Mouse (Mus musculus) heart, postnatal 0 days (tissue): Measurements from ENCODE around the gene Gse1. TPM values are rescaled to one million over a fixed set of nuclear protein-coding genes. Genes with fewer than 3 reads are reported as not detected.

ENCODE experiments used
- ATAC-seq: fragments of 200-750 bp; cut with Nextera tagmentation; 2 replicates; pipeline ENCODE4 v1.8.0; 2017; ENCODE audit warnings: low read depth, moderate number of reproducible peaks, moderate library complexity; ENCODE audit not compliant: insufficient read depth
- DNase-seq: peaks from one replicate; pipeline ENCODE4 v3.0.0-alpha.2; 2016; ENCODE audit warnings: low spot score
- H3K27ac ChIP-seq: fragments of 300-500 bp; sonication (generic); 2 replicates; pipeline ENCODE4 v1.5.1; 2014; ENCODE audit warnings: low read depth, mild to moderate bottlenecking
- H3K27me3 ChIP-seq: fragments of 300-500 bp; sonication (generic); 2 replicates; pipeline ENCODE4 v1.6.1; 2014; ENCODE audit warnings: low read length, mixed read lengths; ENCODE audit not compliant: control insufficient read depth, insufficient read depth
- H3K36me3 ChIP-seq: fragments of 300-500 bp; sonication (generic); replicated peaks from 2 replicates; pipeline ENCODE4 v1.6.1; 2014; ENCODE audit warnings: low read length, mixed read lengths; ENCODE audit not compliant: control insufficient read depth, insufficient read depth
- H3K4me1 ChIP-seq: fragments of 300-500 bp; sonication (generic); 2 replicates; pipeline ENCODE4 v1.6.1; 2014; ENCODE audit warnings: antibody characterized with exemption; ENCODE audit not compliant: control insufficient read depth, insufficient read depth
- H3K4me2 ChIP-seq: fragments of 300-500 bp; sonication (generic); 2 replicates; pipeline ENCODE4 v1.6.1; 2014; ENCODE audit warnings: low read depth, mild to moderate bottlenecking, low read length, moderate library complexity
- H3K4me3 ChIP-seq: fragments of 300-500 bp; sonication (generic); 2 replicates; pipeline ENCODE4 v1.5.1; 2014; ENCODE audit warnings: low read depth, low read length
- H3K9ac ChIP-seq: fragments of 300-500 bp; sonication (generic); replicated peaks from 2 replicates; pipeline ENCODE4 v1.6.1; 2014; ENCODE audit warnings: low read depth, low read length, mixed read lengths
- H3K9me3 ChIP-seq: fragments of 300-500 bp; sonication (generic); replicated peaks from 2 replicates; pipeline ENCODE4 v1.6.1; 2016; ENCODE audit warnings: low read length; ENCODE audit not compliant: control insufficient read depth
- CTCF ChIP-seq: IDR thresholded peaks from 2 replicates; pipeline ENCODE4 v1.5.1; 2016; ENCODE audit warnings: antibody characterized with exemption, control low read depth, low read depth
- EP300 ChIP-seq: IDR thresholded peaks from 2 replicates; pipeline ENCODE4 v1.6.1; 2016; ENCODE audit warnings: antibody characterized with exemption, low read depth
- WGBS: fragments of 180-500 bp; shearing (Covaris S2); extraction: QIAGEN DNeasy Blood & Tissue Kit; methylation state at CpG from one replicate; pipeline ENCODE4 v1.1.7; 2014; 5-methylcytosine and 5-hydroxymethylcytosine counted together
- polyA plus RNA-seq: library from polyadenylated mRNA; unstranded; fragments of >200 nt; fragmentation: Nextera tagmentation; extraction: Ambion mirVana; gene quantifications from 2 replicates; pipeline ENCODE4 v1.2.1, GENCODE M21; 2015
- total RNA-seq: library from RNA; depleted of rRNA; stranded (reverse); fragments of >200 nt; gene quantifications from 2 replicates; pipeline ENCODE4 v1.2.3, GENCODE M21; 2014; ENCODE audit warnings: low replicate concordance

The Gse1 gene
- total and polyA plus RNA-seq, 2 experiments from 2014 or later: 5.4 to 18.7 TPM

DNA sequence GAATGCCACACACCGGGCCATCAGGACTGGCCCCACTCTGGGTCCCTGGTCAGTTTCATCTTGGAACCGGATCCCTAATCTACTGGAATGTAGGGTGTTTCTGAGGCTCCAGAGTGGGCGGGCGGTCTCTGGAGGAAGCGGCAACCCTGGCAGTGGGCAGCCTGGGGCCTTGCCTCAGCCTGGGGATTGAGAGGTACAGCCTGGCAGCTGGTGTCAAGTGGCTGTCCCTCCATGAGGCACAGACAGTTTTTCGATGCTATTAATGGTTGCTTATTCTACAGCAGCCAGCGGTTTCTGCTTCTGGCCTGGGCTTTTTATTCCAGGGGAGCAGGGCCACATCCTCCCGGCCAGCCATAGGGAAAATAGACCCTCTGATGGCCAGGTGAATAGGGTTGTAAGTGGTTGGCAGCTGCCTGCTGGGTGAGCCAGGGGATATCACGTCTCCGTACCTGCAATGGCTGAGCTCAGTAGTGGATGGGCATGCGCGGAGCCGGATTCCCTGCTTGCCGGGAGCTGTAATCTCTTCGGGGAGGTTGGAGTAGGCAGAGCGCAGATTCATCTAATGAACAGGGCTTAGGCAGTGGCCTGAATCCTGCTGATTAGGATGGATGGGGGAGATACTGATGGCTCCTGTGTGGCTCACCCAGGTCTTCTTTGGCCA is 22.6 kb downstream of the Gse1 start:
- DNase-seq (no peak), ATAC-seq (no peak)
- no peak overlapping the region for H3K4me2 ChIP-seq
- H3K4me3 ChIP-seq: no peak overlapping the region
- peak overlapping the region; percentile 20; the same call in 1 of the 2 replicates for H3K27ac ChIP-seq
- 61% methylated on average over 16 of the region's 16 CpGs for WGBS
- no peaks in the 10 kb centered on the region for H3K9me3 ChIP-seq
- H3K36me3 ChIP-seq: no peaks in the 10 kb centered on the region
- no peak for TF ChIP-seq CTCF
- no peak overlapping the region for H3K9ac ChIP-seq
- peaks cover 13% of the 10 kb centered on the region for H3K4me1 ChIP-seq
- H3K27me3 ChIP-seq: no peaks in the 10 kb centered on the region

DNA sequence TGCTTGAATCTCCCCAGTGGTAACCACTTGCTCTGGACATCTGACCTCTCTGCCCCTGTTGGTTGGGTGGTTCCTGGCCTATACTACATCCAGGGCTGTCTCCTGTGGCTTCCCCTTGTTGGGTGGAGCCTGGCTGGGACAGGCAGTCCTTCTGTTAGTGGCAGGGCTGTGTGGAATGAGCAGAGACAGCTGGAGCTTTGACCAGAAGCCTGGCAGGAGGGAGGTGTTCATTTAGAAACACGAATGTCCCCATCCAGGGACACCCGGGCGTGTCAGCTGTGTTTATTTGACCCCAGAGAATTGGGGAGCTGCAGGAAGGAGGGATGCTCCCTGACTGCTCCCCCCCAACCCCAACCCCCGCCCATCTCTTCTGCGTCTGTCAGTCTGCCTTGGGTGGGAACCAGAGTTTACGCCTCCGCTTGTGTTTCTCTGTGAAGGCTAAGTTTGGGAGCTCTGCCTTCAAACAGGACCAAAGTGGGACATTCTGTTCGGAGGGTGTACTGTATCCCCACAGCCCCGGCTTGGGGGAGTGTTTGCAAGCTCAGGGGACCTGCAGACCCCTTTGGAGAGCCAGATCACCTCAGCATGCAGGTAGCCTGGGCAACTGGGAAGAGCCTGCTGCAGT is 23.3 kb downstream of the Gse1 start:
- H3K27ac ChIP-seq: no peak overlapping the region; the same call in 1 of the 2 replicates
- ATAC-seq: no peak
- WGBS: 70% methylated on average over 9 of the region's 9 CpGs
- no peaks in the 10 kb centered on the region for H3K27me3 ChIP-seq
- H3K4me1 ChIP-seq: peaks cover 20% of the 10 kb centered on the region
- no peak overlapping the region for H3K4me3 ChIP-seq
- no peaks in the 10 kb centered on the region for H3K36me3 ChIP-seq
- H3K9me3 ChIP-seq: no peaks in the 10 kb centered on the region
- no peak for DNase-seq
- no peak overlapping the region for H3K9ac ChIP-seq
- H3K4me2 ChIP-seq: no peak overlapping the region
- TF ChIP-seq EP300 (no peak), CTCF (no peak)

DNA sequence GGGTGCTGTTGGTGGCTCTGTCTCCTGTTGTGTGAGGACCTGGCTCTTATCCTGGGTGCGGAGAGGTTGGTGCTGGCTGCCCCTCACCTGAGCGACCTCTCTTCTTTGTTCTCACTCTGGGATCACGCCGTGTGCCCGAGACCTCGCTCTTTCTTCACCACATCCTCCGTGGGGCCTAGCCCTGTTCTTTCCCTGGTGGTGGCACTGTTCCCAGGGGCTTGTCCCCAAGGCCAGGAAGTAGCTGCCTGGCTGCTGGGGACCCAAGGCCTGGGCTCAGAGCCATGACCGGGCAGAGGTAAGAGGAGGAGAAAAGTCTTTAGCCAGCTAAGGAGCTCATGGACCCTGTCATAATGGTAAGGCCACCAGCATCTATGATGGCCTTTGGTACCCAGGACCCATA is 25.4 kb downstream of the Gse1 start:
- Histone ChIP-seq H3K27me3 (no peaks in the 10 kb centered on the region), H3K4me1 (peaks cover 25% of the 10 kb centered on the region), H3K9ac (no peak overlapping the region), H3K36me3 (no peaks in the 10 kb centered on the region), H3K27ac (no peak overlapping the region), H3K4me3 (no peak overlapping the region), H3K9me3 (no peaks in the 10 kb centered on the region), H3K4me2 (no peak overlapping the region)
- no peak for TF ChIP-seq CTCF
- no peak for TF ChIP-seq EP300
- ATAC-seq (no peak), DNase-seq (no peak)
- 52% methylated on average over 8 of the region's 8 CpGs for WGBS

DNA sequence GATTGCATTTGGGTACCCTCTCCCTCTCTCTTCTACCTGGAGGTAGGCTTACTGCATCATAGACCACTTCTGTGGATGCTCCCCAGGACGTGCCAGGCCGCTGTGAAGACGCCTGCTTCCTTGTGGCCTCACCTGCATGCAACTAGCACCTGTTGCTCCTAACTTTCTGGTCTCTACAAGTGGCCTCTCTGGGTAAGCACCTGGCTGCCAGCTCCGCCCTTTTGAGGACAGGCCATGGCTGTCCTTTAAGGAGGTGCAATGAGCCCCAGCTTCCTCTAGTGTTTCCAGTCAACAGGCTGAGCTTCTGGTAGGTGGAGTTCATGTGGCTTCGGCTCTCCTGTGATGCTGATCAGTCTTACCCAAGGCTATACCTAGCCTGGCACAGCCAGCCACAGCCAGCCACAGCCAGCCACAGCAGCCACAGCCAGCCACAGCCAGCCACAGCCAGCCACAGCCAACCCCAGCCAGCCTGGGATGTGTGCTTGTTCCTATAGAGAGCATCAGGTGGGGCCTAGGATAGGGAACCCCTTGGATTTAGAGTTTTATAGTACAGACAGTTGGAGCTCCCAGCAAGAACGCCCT is 27.2 kb downstream of the Gse1 start:
- Histone ChIP-seq H3K4me2 (no peak overlapping the region), H3K4me3 (no peak overlapping the region), H3K36me3 (no peaks in the 10 kb centered on the region), H3K27me3 (no peaks in the 10 kb centered on the region), H3K4me1 (peaks cover 25% of the 10 kb centered on the region), H3K9ac (no peak overlapping the region), H3K27ac (peak overlapping the region; percentile 64), H3K9me3 (no peaks in the 10 kb centered on the region)
- 93% methylated on average over 6 of the region's 6 CpGs for WGBS
- TF ChIP-seq EP300 (no peak), CTCF (no peak)
- no peak for ATAC-seq
- DNase-seq: no peak

DNA sequence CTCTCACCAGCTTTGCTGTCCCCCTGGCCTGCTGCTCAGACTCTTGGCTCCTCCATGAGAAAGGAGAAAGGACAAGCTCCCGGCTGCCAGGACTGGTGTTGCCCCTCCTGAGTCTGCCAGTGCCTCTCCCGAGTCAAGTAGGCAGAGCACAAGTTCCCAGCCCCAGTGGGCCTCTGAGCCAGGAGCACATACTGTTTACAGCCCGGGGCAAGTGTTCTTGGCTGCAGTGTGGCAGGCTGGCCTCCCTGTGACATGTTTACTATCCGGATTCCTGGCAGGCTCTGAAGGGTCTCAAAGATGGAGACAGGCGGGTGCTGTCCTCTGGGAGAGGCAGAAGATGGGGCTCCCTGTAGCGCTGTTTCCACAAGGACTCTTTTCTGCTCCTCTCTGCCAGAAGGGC is 28.7 kb downstream of the Gse1 start:
- TF ChIP-seq EP300: no peak
- TF ChIP-seq CTCF: no peak
- Histone ChIP-seq H3K27ac (peak overlapping the region; percentile 64), H3K4me3 (no peak overlapping the region), H3K9ac (no peak overlapping the region), H3K27me3 (no peaks in the 10 kb centered on the region), H3K36me3 (no peaks in the 10 kb centered on the region), H3K9me3 (no peaks in the 10 kb centered on the region), H3K4me1 (peaks cover 16% of the 10 kb centered on the region), H3K4me2 (no peak overlapping the region)
- DNase-seq (no peak), ATAC-seq (0 out of 2 replicates have a peak, but pooled peaks have one; percentile 4)
- 38% methylated on average over 6 of the region's 6 CpGs for WGBS
